In the genomic region with DNA sequence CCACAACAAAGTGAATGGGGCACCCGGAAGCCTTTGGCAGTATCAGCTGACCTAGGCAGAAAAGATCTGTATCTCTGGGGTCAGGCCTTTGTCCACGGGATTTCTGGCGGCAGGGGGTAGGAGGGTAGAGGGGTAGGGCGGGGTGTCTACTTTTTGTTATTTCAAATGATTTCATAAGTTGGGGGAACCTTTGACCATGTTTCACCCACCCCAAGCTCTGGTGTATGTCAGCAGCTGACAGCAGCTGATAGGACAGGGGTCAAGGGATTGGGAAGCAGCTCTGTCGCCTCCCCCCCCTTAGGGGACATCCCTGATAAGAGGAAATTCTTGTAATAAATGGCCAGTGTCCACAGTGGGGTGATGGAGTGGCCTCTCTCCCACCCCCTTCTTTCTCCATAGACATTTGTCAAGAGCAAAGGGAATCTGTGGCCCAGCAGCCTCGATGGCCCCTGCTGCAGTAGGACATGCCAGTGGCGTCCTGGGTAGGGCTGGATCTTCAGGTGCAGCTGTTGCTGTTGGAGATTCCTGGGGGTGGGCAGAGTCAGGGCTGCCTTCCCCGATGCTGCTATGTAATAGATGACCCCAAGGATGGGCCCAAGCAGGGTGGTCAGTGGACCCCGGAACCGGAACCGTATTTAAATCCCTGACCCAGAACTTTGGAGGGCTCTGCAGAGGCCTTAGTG, we compare ENCODE assay signal across 9 mouse cellular contexts.
DNase-seq lines count a peak whose midpoint lies in the region; ATAC-seq and TF ChIP-seq lines count a peak whose summit lies in the region.
"Had no signal": no experiment of that assay in that cellular context is flagged by ENCODE, and none has a peak within 500 bp of the region (broad histone marks: within the 10 kb centered on the region; RNA-seq: fewer than 3 reads in every experiment).

No protein-coding gene starts in this region.

- no peaks in the 10 kb centered on the region for H3K36me3 ChIP-seq in kidney, postnatal 0 days (ENCODE audit: insufficient read depth, low read length)
- no peaks in the 10 kb centered on the region for H3K36me3 ChIP-seq in forebrain, embryonic 16.5 days (ENCODE audit: control insufficient read depth, insufficient read depth)
- H3K36me3 ChIP-seq in liver, embryonic 12.5 days = peaks cover 8% of the 10 kb centered on the region; the same call in 1 of the 2 replicates
- no peaks in the 10 kb centered on the region for H3K36me3 ChIP-seq in stomach, embryonic 15.5 days

- no peaks in the 10 kb centered on the region for H3K9me3 ChIP-seq in kidney, postnatal 0 days (replicated peaks; ENCODE audit: low read length)
- H3K9me3 ChIP-seq in forebrain, embryonic 16.5 days (ENCODE audit: control insufficient read depth, low read length) = no peaks in the 10 kb centered on the region
- H3K9me3 ChIP-seq in liver, embryonic 12.5 days (replicated peaks) = no peaks in the 10 kb centered on the region
- H3K9me3 ChIP-seq in stomach, embryonic 15.5 days = no peaks in the 10 kb centered on the region

- 0 out of 2 replicates have a peak overlapping the region, but pooled peaks have one; percentile 1 for H3K4me2 ChIP-seq in kidney, postnatal 0 days (ENCODE audit: low read length)
- H3K4me2 ChIP-seq in forebrain, embryonic 16.5 days (ENCODE audit: low read length) = peak overlapping the region; percentile 6; the same call in 1 of the 2 replicates
- H3K4me2 ChIP-seq in liver, embryonic 12.5 days = peak overlapping the region; percentile 15; the same call in 1 of the 2 replicates
- peak overlapping the region; percentile 38 for H3K4me2 ChIP-seq in stomach, embryonic 15.5 days

- H3K4me3 ChIP-seq in kidney, postnatal 0 days (replicated peaks; ENCODE audit: low read depth, low read length) = no peak overlapping the region
- H3K4me3 ChIP-seq in forebrain, embryonic 16.5 days (replicated peaks; ENCODE audit: low read length) = no peak overlapping the region
- no peak overlapping the region for H3K4me3 ChIP-seq in liver, embryonic 12.5 days
- no peak overlapping the region for H3K4me3 ChIP-seq in stomach, embryonic 15.5 days (replicated peaks)

- TF ChIP-seq CTCF in kidney, postnatal 0 days (IDR thresholded peaks at IDR 0.05; ENCODE audit: low read depth) = no peak

- H3K27ac ChIP-seq in kidney, postnatal 0 days = peak overlapping the region; percentile 31; the same call in 1 of the 2 replicates
- H3K27ac ChIP-seq in forebrain, embryonic 16.5 days (ENCODE audit: low read length) = peak overlapping the region; percentile 78
- H3K27ac ChIP-seq in liver, embryonic 12.5 days = peak overlapping the region; percentile 49
- peak overlapping the region; percentile 84 for H3K27ac ChIP-seq in stomach, embryonic 15.5 days

- H3K4me1 ChIP-seq in kidney, postnatal 0 days (replicated peaks; ENCODE audit: insufficient read depth, low read length) = peaks cover 53% of the 10 kb centered on the region
- H3K4me1 ChIP-seq in forebrain, embryonic 16.5 days (replicated peaks; ENCODE audit: control insufficient read depth, insufficient read depth, low read length) = peaks cover 92% of the 10 kb centered on the region
- H3K4me1 ChIP-seq in liver, embryonic 12.5 days = peaks cover 87% of the 10 kb centered on the region
- peaks cover 74% of the 10 kb centered on the region for H3K4me1 ChIP-seq in stomach, embryonic 15.5 days

- ATAC-seq in kidney, postnatal 0 days (replicated peaks; ENCODE audit: low FRiP score, low read depth) = no peak
- ATAC-seq in forebrain, embryonic 16.5 days = no peak
- peak; percentile 17; the same call in 1 of the 2 replicates for ATAC-seq in liver, embryonic 12.5 days
- ATAC-seq in stomach, embryonic 15.5 days (ENCODE audit: insufficient read depth, low FRiP score, low read depth) = no peak

- DNase-seq in kidney, postnatal 0 days (ENCODE audit: low spot score) = no peak
- no peak for DNase-seq in kidney, postnatal 10 days
- no peak for DNase-seq in cerebellum, postnatal 10 days
- no peak for DNase-seq in right cerebral cortex, adult 18-20 months
- no peak for DNase-seq in kidney, adult 11 months
- DNase-seq: layer of hippocampus, adult 9-11 months had no signal

- H3K9ac ChIP-seq in kidney, postnatal 0 days (ENCODE audit: low read depth, low read length) = no peak overlapping the region
- H3K9ac ChIP-seq in forebrain, embryonic 16.5 days (replicated peaks; ENCODE audit: low read depth, low read length) = no peak overlapping the region
- H3K9ac ChIP-seq in liver, embryonic 12.5 days = no peak overlapping the region
- no peak overlapping the region for H3K9ac ChIP-seq in stomach, embryonic 15.5 days

- WGBS in kidney, postnatal 0 days = 38% methylated on average over 11 of the region's 11 CpGs
- 36% methylated on average over 11 of the region's 11 CpGs for WGBS in forebrain, embryonic 16.5 days
- WGBS in liver, embryonic 12.5 days (ENCODE audit: insufficient replicate concordance) = 44% methylated on average over 11 of the region's 11 CpGs
- WGBS in stomach, embryonic 15.5 days = 33% methylated on average over 11 of the region's 11 CpGs

- no peaks in the 10 kb centered on the region for H3K27me3 ChIP-seq in kidney, postnatal 0 days (ENCODE audit: insufficient read depth, low read length)
- no peaks in the 10 kb centered on the region for H3K27me3 ChIP-seq in forebrain, embryonic 16.5 days (replicated peaks; ENCODE audit: control insufficient read depth, insufficient read depth, low read length)
- no peaks in the 10 kb centered on the region for H3K27me3 ChIP-seq in liver, embryonic 12.5 days (replicated peaks)
- no peaks in the 10 kb centered on the region for H3K27me3 ChIP-seq in stomach, embryonic 15.5 days (replicated peaks)

Comparison
In these comparisons a context has a peak if more than half of its experiments do, and no peak if none do; other contexts are left out.
1. H3K27ac ChIP-seq: peak in every context shown above with its lines; median percentile 84 in stomach, embryonic 15.5 days; 78 in forebrain, embryonic 16.5 days; 49 in liver, embryonic 12.5 days; 31 in kidney, postnatal 0 days.